Mouse (Mus musculus) midbrain, postnatal 0 days (tissue): ENCODE measurements around the gene Erg. TPM values are rescaled to one million over a fixed set of nuclear protein-coding genes. Genes with fewer than 3 reads are reported as not detected.

Experiments
- ATAC-seq: fragments of 200-750 bp; cut with Nextera tagmentation; 2 replicates; pipeline ENCODE4 v1.8.0; 2017; ENCODE audit warnings: moderate number of reproducible peaks, mild to moderate bottlenecking, moderate TSS enrichment, moderate library complexity; ENCODE audit not compliant: low FRiP score
- DNase-seq: peaks from one replicate; pipeline ENCODE4 v3.0.0-alpha.2; 2015; ENCODE audit warnings: low spot score
- H3K27ac ChIP-seq: fragments of 300-500 bp; sonication (generic); 2 replicates; pipeline ENCODE4 v1.5.1; 2014; ENCODE audit warnings: low read depth, mild to moderate bottlenecking, low read length, mixed read lengths
- H3K27me3 ChIP-seq: fragments of 300-500 bp; sonication (generic); 2 replicates; pipeline ENCODE4 v1.6.1; 2014; ENCODE audit warnings: low read length, control low read depth, mixed read lengths; ENCODE audit not compliant: insufficient read depth
- H3K36me3 ChIP-seq: fragments of 300-500 bp; sonication (generic); 2 replicates; pipeline ENCODE4 v1.6.1; 2014; ENCODE audit warnings: low read length, control low read depth, mixed read lengths; ENCODE audit not compliant: insufficient read depth
- H3K4me1 ChIP-seq: fragments of 300-500 bp; sonication (generic); 2 replicates; pipeline ENCODE4 v1.6.1; 2014; ENCODE audit warnings: mild to moderate bottlenecking, control low read depth, antibody characterized with exemption, low read length, mixed read lengths; ENCODE audit not compliant: insufficient read depth
- H3K4me2 ChIP-seq: fragments of 300-500 bp; sonication (generic); 2 replicates; pipeline ENCODE4 v1.6.1; 2014; ENCODE audit warnings: low read depth, mild to moderate bottlenecking, low read length, mixed read lengths; ENCODE audit not compliant: poor library complexity, severe bottlenecking
- H3K4me3 ChIP-seq: fragments of 300-500 bp; sonication (generic); 2 replicates; pipeline ENCODE4 v1.5.1; 2014; ENCODE audit warnings: low read depth, mild to moderate bottlenecking, low read length, moderate library complexity
- H3K9ac ChIP-seq: fragments of 300-500 bp; sonication (generic); replicated peaks from 2 replicates; pipeline ENCODE4 v1.6.1; 2014; ENCODE audit warnings: mild to moderate bottlenecking, low read length, moderate library complexity, mixed read lengths; ENCODE audit not compliant: poor library complexity, severe bottlenecking
- H3K9me3 ChIP-seq: fragments of 300-500 bp; sonication (generic); 2 replicates; pipeline ENCODE4 v1.6.1; 2016; ENCODE audit warnings: low read length, control low read depth
- CTCF ChIP-seq: IDR thresholded peaks from 2 replicates; pipeline ENCODE4 v1.5.1; 2016; ENCODE audit warnings: antibody characterized with exemption, mild to moderate bottlenecking
- WGBS: fragments of 180-500 bp; shearing (Covaris S2); extraction: QIAGEN DNeasy Blood & Tissue Kit; methylation state at CpG from one replicate; pipeline ENCODE4 v1.1.7; 2014; 5-methylcytosine and 5-hydroxymethylcytosine counted together
- polyA plus RNA-seq: library from polyadenylated mRNA; unstranded; fragments of >200 nt; fragmentation: Nextera tagmentation; extraction: Ambion mirVana; gene quantifications from 2 replicates; pipeline ENCODE4 v1.2.1, GENCODE M21; 2015
- total RNA-seq: library from RNA; depleted of rRNA; stranded (reverse); fragments of >200 nt; gene quantifications from 2 replicates; pipeline ENCODE4 v1.2.3, GENCODE M21; 2014

Erg gene
- total and polyA plus RNA-seq, 2 experiments from 2014 or later = 0.89 to 4.8 TPM

- no peak for DNase-seq
- no peak overlapping the region for H3K9ac ChIP-seq
- TF ChIP-seq CTCF = no peak
- no peak for ATAC-seq
- H3K4me3 ChIP-seq = no peak overlapping the region
- H3K27me3 ChIP-seq = no peaks in the 10 kb centered on the region
- no peaks in the 10 kb centered on the region for H3K36me3 ChIP-seq
- 75% methylated on average over 17 of the region's 18 CpGs for WGBS
- no peaks in the 10 kb centered on the region for H3K4me1 ChIP-seq
- no peak overlapping the region for H3K27ac ChIP-seq
- H3K4me2 ChIP-seq = no peak overlapping the region
- no peaks in the 10 kb centered on the region for H3K9me3 ChIP-seq
These were observed 222.5 kb downstream of the Erg start for GRCm38 (mm10) chr16:95363632-95364465.

GRCm38 (mm10) chr16:95361950-95362349 is 224.4 kb downstream of the Erg start:
- H3K36me3 ChIP-seq = no peaks in the 10 kb centered on the region
- WGBS = 90% methylated on average over 7 of the region's 7 CpGs
- no peak overlapping the region for H3K4me3 ChIP-seq
- DNase-seq (no peak), ATAC-seq (no peak)
- no peaks in the 10 kb centered on the region for H3K27me3 ChIP-seq
- H3K4me1 ChIP-seq = no peaks in the 10 kb centered on the region
- no peak overlapping the region for H3K9ac ChIP-seq
- H3K4me2 ChIP-seq = no peak overlapping the region
- H3K27ac ChIP-seq = no peak overlapping the region
- no peak for TF ChIP-seq CTCF
- no peaks in the 10 kb centered on the region for H3K9me3 ChIP-seq

GRCm38 (mm10) chr16:95360940-95361489 is 225.4 kb downstream of the Erg start:
- DNase-seq (no peak), ATAC-seq (no peak)
- H3K9me3 ChIP-seq = no peaks in the 10 kb centered on the region
- no peak overlapping the region for H3K4me3 ChIP-seq
- no peaks in the 10 kb centered on the region for H3K36me3 ChIP-seq
- no peak for TF ChIP-seq CTCF
- H3K4me2 ChIP-seq = no peak overlapping the region
- 95% methylated on average over 18 of the region's 18 CpGs for WGBS
- no peak overlapping the region for H3K9ac ChIP-seq
- H3K4me1 ChIP-seq = no peaks in the 10 kb centered on the region
- H3K27me3 ChIP-seq = no peaks in the 10 kb centered on the region
- no peak overlapping the region for H3K27ac ChIP-seq

GRCm38 (mm10) chr16:95360214-95360850 is 226.1 kb downstream of the Erg start:
- no peaks in the 10 kb centered on the region for H3K27me3 ChIP-seq
- H3K4me1 ChIP-seq = no peaks in the 10 kb centered on the region
- H3K9me3 ChIP-seq = no peaks in the 10 kb centered on the region
- H3K4me3 ChIP-seq = no peak overlapping the region
- no peak for TF ChIP-seq CTCF
- no peak for DNase-seq
- H3K9ac ChIP-seq = no peak overlapping the region
- no peak overlapping the region for H3K27ac ChIP-seq
- H3K4me2 ChIP-seq = no peak overlapping the region
- no peaks in the 10 kb centered on the region for H3K36me3 ChIP-seq
- no peak for ATAC-seq
- 87% methylated on average over 8 of the region's 8 CpGs for WGBS

GRCm38 (mm10) chr16:95356962-95357955 is 229.1 kb downstream of the Erg start:
- WGBS = 83% methylated on average over 12 of the region's 12 CpGs
- Histone ChIP-seq H3K4me3 (no peak overlapping the region), H3K36me3 (no peaks in the 10 kb centered on the region), H3K9me3 (no peaks in the 10 kb centered on the region), H3K4me2 (no peak overlapping the region), H3K4me1 (no peaks in the 10 kb centered on the region), H3K27ac (no peak overlapping the region), H3K9ac (no peak overlapping the region), H3K27me3 (no peaks in the 10 kb centered on the region)
- TF ChIP-seq CTCF = no peak
- ATAC-seq (no peak), DNase-seq (no peak)
